Mouse (Mus musculus) ovary, adult 2 months (tissue): ENCODE data around the gene Gba2. TPM values are rescaled to one million over a fixed set of nuclear protein-coding genes. Genes with fewer than 3 reads are reported as not detected.

Source experiments
- polyA plus RNA-seq: library from polyadenylated mRNA; depleted of rRNA; stranded (reverse); fragments of >200 nt; gene quantifications from 2 replicates; pipeline ENCODE4 v1.2.3, GENCODE M21; 2012; rRNA removed

Gba2 gene
- polyA plus RNA-seq, result 26.8 and 33.6 TPM in 2 replicates

DNA sequence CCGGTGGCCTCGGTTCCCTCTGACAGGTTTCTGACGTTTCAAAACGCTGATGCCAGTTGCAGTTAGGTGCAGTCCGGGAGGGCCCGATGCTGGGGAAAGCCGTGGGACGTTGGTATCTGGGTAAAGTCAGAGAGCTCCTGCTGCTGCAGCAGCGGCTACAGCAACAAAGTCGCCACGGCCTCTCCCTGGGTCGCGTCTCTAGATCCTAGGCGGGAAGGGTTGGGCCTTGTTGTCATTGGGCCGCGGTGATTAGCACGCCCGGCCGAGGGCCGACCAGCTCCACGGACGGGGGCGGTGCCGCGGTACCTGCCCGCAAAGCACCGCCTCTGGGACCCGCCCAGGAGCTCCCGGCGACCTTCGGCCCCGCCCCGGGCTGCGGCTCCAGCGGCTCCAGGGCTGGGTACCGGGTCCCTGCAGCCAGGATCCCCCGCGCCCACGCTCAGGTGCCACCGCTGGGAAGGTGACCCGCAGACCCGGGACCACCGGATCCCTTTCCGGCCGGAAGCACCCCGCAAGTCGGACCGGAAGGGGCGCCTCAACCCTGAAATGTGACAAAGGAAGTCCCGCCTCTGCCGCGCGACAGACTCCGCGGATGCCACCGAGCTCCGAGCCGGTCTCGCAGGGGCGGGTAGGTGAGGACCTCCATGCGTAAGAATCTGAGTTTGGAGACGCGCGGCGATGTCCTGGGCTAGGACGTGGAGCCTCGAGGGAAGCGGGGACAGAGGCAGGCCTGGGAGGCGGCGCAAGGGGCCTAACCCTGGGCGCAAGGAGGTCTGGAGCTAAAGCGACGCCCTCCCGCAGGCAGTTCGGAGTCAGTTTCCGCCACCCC lies at the start of gene Gba2, which contains the start of gene Rgp1:
Gene Gba2 (minus strand): TSS at position 498 of the 829 bp plus-strand sequence.
Gene Rgp1 (plus strand): TSS at position 340 of the 829 bp plus-strand sequence.

DNA sequence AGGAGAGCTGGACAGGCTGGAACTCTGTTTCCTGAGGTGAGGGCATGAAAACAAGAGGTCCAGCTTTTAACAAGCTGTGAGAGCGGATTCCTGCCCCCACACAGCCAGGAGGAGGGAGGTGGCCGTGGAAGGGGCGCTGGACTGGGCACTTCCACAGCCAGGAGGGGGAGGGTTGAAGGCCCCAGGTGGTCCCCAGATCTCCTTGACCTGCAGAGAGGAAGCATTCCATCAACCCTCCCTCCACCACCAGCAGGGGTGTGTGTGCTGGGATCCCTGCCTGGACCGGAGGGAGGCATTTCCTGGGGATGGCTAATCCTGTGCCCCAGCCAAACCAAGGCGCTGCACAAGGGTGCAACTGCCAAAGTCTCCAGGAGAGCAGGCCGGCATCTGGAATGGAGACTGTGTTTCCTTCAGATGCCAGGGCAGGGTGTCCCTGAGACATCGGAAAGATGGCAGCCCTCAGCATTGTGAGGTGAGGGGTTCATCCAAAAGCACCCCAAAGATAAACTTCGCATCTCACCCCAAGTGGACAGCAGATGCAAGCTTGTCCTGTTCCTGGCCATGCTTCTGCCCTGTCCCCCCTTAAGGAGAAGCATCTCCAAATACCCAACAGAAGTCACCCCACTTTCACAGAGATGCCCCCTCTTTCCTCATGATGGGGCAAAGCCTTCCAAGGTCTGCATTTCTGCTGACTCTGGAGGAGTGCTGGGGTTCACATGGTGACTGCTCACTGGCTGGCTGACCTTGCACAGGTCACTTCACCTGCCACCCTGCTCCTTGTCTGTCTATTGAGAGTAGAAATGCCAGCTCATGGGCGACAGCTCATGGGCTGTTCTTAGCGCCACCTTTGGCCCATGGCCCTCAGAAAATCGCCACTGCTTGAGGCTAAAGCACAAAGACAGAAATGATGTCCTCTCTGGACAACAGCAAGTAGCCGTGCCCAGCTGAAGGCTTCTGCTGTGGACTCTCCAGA lies 6.1 kb upstream of the Gba2 start, which contains the start of gene Msmp:
Gene Msmp (minus strand): TSS at position 51 of the 973 bp plus-strand sequence.

GRCm38 (mm10) chr4:43561997-43562768 lies 16.5 kb downstream of the Gba2 start, which contains the start of the genes Creb3 and Tln1:
Gene Creb3 (plus strand): TSS chr4:43562332.
Gene Tln1 (minus strand): TSS chr4:43562691.

Other genes with a start within 250 kb of the Gba2 start
- gene Rusc2, start 196.9 kb downstream of the Gba2 start, polyA plus RNA-seq, result 22.6 and 22.9 TPM in 2 replicates
- 17.4 and 21.9 TPM in 2 replicates for gene Fam166b, start 149.7 kb downstream of the Gba2 start, polyA plus RNA-seq
- gene Tesk1, start 136.9 kb downstream of the Gba2 start, polyA plus RNA-seq, result 102 and 112 TPM in 2 replicates
- 3.9 and 6.4 TPM in 2 replicates for gene Cd72, start 124.2 kb downstream of the Gba2 start, polyA plus RNA-seq
- gene Sit1, start 95.1 kb downstream of the Gba2 start, polyA plus RNA-seq, result not detected in 2 replicates
- gene Ccdc107, start 86.0 kb downstream of the Gba2 start, polyA plus RNA-seq, result 256 and 473 TPM in 2 replicates
- 31.5 and 48.4 TPM in 2 replicates for gene Arhgef39, start 79.2 kb downstream of the Gba2 start, polyA plus RNA-seq
- gene Car9, start 71.9 kb downstream of the Gba2 start, polyA plus RNA-seq, result 6.6 and 7.2 TPM in 2 replicates
- 105 and 120 TPM in 2 replicates for gene Tpm2, start 55.1 kb downstream of the Gba2 start, polyA plus RNA-seq
- gene Creb3, start 16.5 kb downstream of the Gba2 start, polyA plus RNA-seq, result 125 and 150 TPM in 2 replicates
- gene Tln1, start 16.2 kb downstream of the Gba2 start, polyA plus RNA-seq, result 193 and 213 TPM in 2 replicates
- gene Rgp1, start 158 bp downstream of the Gba2 start, polyA plus RNA-seq, result 70.8 and 74.5 TPM in 2 replicates
- gene Msmp, start 5.6 kb upstream of the Gba2 start, polyA plus RNA-seq, result 0.63 and 1.5 TPM in 2 replicates
- 113 and 117 TPM in 2 replicates for gene Npr2, start 53.1 kb upstream of the Gba2 start, polyA plus RNA-seq
- gene Spag8, start 74.7 kb upstream of the Gba2 start, polyA plus RNA-seq, result 20.8 and 24.0 TPM in 2 replicates
- 65.2 and 84.4 TPM in 2 replicates for gene Hint2, start 77.6 kb upstream of the Gba2 start, polyA plus RNA-seq
- 24.0 and 31.0 TPM in 2 replicates for gene Tmem8b, start 90.1 kb upstream of the Gba2 start, polyA plus RNA-seq
- gene Fam221b, start 90.3 kb upstream of the Gba2 start, polyA plus RNA-seq, result 0.05 TPM in 1 of 2 replicates, not detected in the other
- gene Olfr70, start 121.9 kb upstream of the Gba2 start, polyA plus RNA-seq, result not detected in 2 replicates
- not detected in 2 replicates for gene Olfr71, start 131.4 kb upstream of the Gba2 start, polyA plus RNA-seq
- gene Hrct1, start 148.3 kb upstream of the Gba2 start, polyA plus RNA-seq, result 4.2 and 5.3 TPM in 2 replicates
- gene Spaar, start 151.2 kb upstream of the Gba2 start, polyA plus RNA-seq, result 1.0 and 1.1 TPM in 2 replicates
- not detected in 2 replicates for gene Olfr159, start 192.1 kb upstream of the Gba2 start, polyA plus RNA-seq
- not detected in 2 replicates for gene Olfr156, start 245.0 kb upstream of the Gba2 start, polyA plus RNA-seq